Mouse (Mus musculus) kidney, embryonic 16.5 days (tissue): ENCODE results near the gene Folh1. TPM values are rescaled to one million over a fixed set of nuclear protein-coding genes. Genes with fewer than 3 reads are reported as not detected.

Experiments
- polyA plus RNA-seq: library from polyadenylated mRNA; unstranded; fragments of >200 nt; fragmentation: Nextera tagmentation; extraction: Ambion mirVana; gene quantifications from 2 replicates; pipeline ENCODE4 v1.2.1, GENCODE M21; 2015

Folh1 gene
- polyA plus RNA-seq, 1 experiment from 2014 or later: 0.20 TPM

Other genes with a start within 250 kb of the Folh1 start
- not detected in 2 replicates for gene Olfr295, start 192.1 kb downstream of the Folh1 start, polyA plus RNA-seq
- not detected in 2 replicates for gene Olfr294, start 159.3 kb downstream of the Folh1 start, polyA plus RNA-seq
- gene Olfr293, start 126.9 kb downstream of the Folh1 start, polyA plus RNA-seq: not detected in 2 replicates
- not detected in 2 replicates for gene Olfr292, start 87.6 kb downstream of the Folh1 start, polyA plus RNA-seq
- not detected in 2 replicates for gene Vmn2r77, start 19.1 kb upstream of the Folh1 start, polyA plus RNA-seq
- not detected in 2 replicates for gene Vmn2r78, start 139.2 kb upstream of the Folh1 start, polyA plus RNA-seq
- not detected in 2 replicates for gene Vmn2r79, start 220.2 kb upstream of the Folh1 start, polyA plus RNA-seq